Mouse (Mus musculus) left cerebral cortex, postnatal 36 days (tissue): ENCODE results near the gene Tprn. TPM values are rescaled to one million over a fixed set of nuclear protein-coding genes. Genes with fewer than 3 reads are reported as not detected.

Experiments
- DNase-seq, 2 experiments: peaks; one replicate each; pipeline ENCODE4 v3.0.0; 2021 to 2022; ENCODE audit warnings: low spot score in 2 of 2, mixed read lengths in 1 of 2
- intact Hi-C: fragments of 180-260 bp; cut with DNase I; formaldehyde crosslinking; loops from one replicate; pipeline ENCODE4 v1.15.1; 2025
- total RNA-seq, 2 experiments: library from RNA; stranded (reverse); gene quantifications; 2 replicates each; pipeline ENCODE4 v1.2.3; 2021

Gene Tprn
- 10 to 100 TPM; 18.5 to 24.7 TPM for total RNA-seq

DNA sequence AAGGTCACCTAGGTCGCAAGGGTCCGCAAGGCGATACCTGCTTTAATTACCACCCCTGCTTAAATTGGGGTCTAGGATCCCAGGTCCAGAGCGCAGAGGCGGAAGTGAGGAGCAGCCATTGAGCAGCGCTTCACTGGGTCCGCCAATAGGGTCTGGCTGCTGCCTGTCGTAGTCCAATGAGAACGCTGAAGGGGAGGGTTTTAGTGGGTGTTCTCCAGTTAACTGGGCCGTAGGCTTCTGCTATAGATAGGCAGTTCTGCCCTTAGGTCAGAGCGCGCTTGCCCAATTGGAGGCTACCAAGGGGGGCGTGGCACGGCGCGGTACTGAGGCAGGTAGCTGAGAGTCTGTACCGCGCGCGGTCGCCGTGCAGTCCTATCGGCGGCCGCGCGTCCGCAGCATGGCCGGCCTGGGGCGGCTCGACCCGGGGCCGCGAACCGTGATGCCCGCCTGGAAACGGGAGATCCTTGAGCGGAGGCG is at the start of gene Tprn:
Gene Tprn (plus strand): TSS at position 328 of the 477 bp plus-strand sequence.
- intact Hi-C loops = loop anchor here (2.0 kb wide), 1 partner anchor 38 kb away; the partner anchor contains the start of gene Tubb4b
- peak; percentile 92 to 94 for DNase-seq

DNA sequence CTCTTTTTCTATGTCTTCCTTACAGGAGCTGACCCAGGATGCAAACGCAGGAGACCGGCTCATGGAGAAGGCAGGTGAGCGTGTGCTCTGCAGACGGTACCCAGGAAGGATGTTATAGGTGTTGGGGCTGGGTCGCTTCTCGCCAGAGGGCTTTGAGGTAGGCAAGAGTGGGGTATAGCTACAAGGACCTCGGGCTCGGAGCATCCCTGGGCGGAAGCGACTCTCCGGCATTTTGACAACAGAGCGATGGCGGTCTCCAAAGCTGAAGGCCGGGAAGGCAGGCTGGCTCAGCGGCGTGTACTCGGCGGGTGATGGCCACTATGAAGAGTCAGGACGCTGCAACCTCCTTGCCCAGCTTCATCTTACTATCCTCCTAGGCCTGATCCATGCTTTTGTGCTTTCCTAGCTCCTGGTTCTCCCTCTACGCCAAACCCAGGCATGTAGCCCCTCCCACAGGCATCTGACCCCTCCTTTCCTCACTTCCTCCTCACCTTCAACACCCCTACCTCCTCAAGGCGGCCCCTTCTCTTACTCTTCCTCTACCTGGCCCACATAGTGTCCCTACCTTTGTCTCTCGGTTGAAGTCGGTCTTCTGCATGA is 49.1 kb upstream of the Tprn start:
- no peak for DNase-seq

DNA sequence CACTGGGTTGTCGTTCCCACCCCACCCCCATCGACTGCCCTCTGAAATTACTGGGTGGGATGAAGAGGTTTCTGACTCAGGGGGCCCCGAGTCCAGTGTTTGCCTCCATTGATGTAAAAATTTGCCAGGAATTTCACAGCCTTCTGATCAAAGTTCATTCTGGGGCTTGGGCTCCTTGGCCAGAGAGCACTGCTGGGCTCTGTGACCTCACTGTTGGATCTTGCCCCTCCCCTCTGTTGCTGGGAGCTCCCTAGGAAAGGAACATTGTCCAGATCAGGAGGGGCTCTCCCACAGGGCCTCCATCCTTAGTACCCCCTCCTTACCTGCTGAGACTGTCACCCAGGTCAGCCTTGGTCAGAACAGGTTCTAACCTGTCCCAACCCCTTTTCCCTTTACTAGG is 48.0 kb upstream of the Tprn start, which contains the start of gene Stpg3:
Gene Stpg3 (minus strand): TSS at position 194 of the 400 bp plus-strand sequence.
- intact Hi-C loops = no loop called here

More for the DNA sequence above, 49.1 kb upstream of the Tprn start:
- intact Hi-C loops = no loop called here

DNA sequence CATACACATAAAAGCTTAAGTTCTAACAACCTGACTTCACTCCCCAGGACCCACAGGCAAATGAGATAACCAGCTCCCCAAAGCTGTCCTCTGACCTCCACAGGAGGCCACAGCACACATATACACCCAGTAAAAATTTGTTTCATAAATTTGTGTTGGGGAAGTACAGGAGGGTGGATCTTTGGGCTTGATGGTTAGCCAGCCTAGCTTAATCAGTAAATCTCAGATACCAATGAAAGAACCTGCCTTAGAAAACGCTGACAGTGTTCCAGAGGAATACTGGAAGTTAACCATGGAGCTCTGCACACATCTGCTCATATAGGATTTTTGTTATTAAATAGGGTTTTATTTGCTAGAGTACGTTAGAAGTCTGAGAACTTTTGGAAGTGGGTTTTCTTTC is 44.8 kb upstream of the Tprn start:
- intact Hi-C loops = no loop called here
- no peak for DNase-seq

More for the DNA sequence above, 48.0 kb upstream of the Tprn start, which contains the start of gene Stpg3:
- DNase-seq = no peak

DNA sequence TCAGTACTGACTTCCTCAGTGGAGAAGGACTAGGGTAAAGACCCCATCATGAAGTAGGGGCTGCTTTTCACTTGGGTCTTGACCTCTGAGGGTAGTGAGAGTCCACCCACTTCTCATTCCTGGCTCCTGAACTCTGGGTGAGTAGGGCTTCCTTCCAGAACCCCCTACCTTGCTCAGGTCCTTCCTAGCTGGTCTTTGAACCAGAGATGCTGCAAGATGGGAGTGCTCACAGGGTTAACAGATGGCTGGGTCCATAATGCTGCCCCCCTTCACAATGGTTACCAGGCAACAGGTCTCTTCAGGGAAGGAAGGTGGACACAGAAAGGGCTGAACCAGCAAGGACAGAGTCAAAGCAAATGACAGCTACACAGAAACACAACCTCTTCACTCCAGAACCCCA is 44.0 kb upstream of the Tprn start, which contains the start of gene Fam166a:
Gene Fam166a (plus strand): TSS at position 301 of the 400 bp plus-strand sequence.
- no peak for DNase-seq
- intact Hi-C loops = no loop called here

DNA sequence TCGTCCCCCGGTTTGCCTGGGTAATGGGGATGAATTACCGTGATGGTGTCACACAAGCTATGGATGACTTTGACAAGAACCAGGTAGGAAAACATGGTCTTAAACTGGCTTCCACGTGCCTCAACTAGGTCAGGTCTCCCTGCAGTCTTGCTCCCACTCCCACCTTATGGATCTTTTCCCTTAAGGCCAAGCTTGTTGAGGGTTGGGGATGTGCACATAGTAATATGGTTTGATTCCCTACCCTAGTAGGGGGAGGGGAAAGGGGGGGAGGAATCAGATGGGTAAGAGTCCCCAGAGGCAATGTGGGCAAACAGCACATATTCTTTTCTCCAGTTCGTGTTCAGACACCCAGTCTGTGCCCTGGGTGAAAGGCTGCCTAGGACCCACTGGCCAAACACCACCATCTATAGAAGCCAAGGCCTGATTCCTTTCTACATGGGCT is 41.1 kb upstream of the Tprn start:
- intact Hi-C loops = no loop called here
- DNase-seq = no peak

DNA sequence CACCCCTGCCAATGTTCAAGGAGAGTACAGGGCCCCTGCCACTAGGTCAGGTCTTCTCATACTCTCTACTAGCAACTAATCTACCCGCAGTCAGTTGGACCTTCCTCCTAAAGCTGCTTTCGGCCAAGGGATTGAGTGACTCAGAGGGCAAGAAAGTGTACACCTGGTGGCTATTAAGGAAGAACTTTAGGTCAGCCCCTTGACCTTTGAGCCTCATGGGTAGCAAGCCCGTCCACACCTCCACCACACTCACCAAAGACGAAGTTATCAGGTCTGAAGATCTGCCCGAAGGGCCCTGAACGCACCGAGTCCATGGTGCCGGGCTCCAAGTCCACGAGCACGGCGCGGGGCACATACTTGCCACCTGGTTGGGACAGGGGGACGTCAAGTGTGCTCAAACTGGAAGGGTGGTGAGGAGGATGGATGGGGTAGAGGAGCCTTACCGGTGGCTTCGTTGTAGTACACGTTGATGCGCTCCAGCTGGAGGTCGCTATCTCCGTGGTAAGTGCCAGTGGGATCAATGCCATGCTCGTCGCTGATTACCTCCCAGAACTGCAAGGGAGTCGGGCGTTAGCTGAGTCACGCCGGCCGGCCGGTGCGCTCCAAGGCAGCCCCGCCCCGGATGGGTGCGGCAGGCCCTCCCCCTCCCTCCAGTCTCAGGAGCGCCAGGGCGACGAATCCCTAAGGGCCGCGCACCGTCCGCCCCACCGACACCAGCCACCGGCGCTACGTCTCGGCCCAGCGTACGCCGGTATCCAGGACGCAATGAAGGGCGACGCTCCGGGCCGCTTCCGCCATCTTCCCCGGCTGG is 38.5 kb upstream of the Tprn start:
- DNase-seq = peak; percentile 77 to 83
- intact Hi-C loops = loop anchor here (2.0 kb wide), 1 partner anchor 39 kb away; the partner anchor contains the start of gene Tprn

GRCm38 (mm10) chr2:25224492-25224765 is 38.0 kb upstream of the Tprn start, which contains the start of gene Tubb4b:
Gene Tubb4b, minus strand, starts transcription at chr2:25224702.
- no peak for DNase-seq
- intact Hi-C loops = loop anchor here (2.0 kb wide), 1 partner anchor 38 kb away; the partner anchor contains the start of gene Tprn

DNA sequence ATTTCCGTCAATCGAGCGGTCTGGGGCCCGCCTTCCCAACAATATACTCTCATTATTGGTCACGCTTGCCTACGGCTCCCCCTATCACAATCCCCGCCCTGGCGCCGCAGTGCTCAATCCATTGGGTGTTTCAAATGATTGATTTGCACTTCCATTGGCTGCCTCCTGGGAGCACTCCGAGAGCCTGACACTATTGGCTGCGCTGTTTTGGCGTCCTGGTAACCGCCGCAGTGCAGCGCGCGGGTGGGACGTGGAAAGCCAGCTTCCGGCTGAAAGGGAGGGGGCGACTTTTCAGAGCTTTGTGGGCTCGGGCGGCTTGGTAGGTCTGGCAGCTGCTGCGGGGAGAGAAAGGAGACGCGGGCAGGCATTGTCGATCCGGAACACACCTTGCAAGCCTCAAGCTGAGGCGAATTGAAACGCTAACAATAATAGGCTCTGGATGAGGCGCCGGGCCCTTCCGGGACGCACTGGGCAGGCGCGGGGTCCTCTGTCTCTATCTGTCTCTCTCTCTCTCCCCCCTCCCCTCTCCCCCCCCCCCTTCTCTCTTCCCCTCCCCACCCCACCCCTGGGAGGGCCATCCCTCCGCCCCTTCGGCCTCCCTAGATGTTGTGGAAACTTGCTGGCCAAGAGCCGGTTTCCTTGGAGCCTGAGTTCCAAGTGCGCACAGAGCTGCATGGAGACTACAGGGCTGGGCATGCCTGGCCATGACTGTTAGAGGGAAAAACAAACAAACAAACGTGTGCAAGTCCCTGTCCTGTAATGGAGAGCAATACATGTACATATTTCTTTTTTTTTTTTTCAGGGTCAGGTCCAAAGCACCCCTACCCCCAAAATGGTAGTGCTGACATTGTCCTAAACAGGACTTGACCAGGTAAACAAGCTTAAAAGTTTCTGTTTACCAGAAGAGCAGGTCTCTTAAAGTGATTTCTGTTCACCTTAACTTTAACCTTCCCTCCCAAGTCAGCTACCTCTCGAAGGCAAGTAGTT is 37.4 kb upstream of the Tprn start:
- DNase-seq = peak; percentile 99
- intact Hi-C loops = loop anchor here (2.0 to 5.0 kb wide), 2 partner anchors 33 to 38 kb away; partner anchors contain the start of gene Tprn

DNA sequence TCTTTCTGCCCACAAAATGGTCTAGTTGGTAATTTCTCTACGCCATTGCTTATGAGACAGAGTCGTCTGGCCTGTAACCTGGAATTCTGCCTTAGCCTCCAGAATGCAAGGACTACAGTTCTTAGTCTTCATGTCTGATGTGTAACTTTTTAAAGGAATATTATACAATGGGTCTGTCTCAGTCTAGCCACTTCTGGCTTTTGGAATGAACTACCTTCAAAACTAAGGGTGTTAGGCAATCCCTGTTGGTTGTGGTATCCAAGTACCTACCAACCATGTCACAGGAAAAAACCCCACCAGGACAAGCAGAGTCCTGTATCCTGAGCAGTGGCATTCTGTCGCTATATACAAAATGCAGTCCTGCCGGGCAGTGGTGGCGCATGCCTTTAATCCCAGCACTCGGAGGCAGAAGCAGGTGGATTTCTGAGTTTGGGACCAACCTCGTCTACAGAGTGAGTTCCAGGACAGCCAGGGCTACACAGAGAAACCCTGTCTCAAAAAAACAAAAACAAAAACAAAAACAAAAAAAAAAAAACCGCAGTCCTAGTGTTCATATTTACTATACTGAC is 36.5 kb upstream of the Tprn start:
- intact Hi-C loops = loop anchor here (2.0 to 5.0 kb wide), 2 partner anchors 34 to 37 kb away; partner anchors contain the start of gene Tprn
- no peak for DNase-seq

DNA sequence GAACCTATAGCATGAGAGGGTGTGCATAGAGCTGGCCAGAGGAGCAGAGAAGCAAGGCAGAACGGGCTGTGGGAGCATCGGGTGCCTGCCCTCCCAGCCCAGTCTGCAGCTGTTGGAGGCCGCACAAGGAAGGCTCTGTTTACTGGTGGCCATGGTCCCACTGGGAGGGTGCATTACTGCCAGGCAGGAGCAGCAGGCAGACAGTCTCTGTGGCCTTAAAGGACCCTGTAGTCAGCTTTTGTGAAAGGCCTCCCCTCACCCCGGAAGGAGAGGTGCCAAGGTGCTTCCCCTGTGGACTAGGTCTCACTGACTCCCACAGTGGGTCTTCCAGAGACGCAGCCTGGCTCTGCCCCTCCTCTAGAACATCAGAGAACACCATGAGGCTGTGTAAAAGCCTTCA is 35.6 kb upstream of the Tprn start:
- peak; percentile 33 to 41 for DNase-seq
- intact Hi-C loops = loop anchor here (5.0 kb wide), 1 partner anchor 35 kb away; no protein-coding TSS in a partner anchor

DNA sequence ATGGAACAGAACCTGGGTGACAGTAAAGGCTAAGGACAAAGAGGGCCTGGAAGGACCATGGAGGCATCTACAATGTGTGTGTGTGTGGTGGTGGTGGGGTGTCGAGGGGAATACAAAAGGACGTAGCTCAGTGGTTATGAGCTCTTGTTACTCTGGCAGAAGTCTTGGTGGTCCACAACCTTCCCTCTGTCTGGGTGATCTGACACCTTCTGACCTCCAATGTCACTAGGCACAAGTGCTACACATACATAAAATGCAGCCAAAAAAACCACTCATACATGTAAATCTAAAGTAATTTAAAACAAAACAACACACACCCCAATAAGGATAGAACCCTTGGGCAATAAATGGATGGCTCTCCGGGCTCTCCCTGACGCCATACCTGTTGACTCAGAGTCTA is 35.0 kb upstream of the Tprn start:
- intact Hi-C loops = loop anchor here (5.0 kb wide), 1 partner anchor 35 kb away; no protein-coding TSS in a partner anchor
- DNase-seq = no peak

DNA sequence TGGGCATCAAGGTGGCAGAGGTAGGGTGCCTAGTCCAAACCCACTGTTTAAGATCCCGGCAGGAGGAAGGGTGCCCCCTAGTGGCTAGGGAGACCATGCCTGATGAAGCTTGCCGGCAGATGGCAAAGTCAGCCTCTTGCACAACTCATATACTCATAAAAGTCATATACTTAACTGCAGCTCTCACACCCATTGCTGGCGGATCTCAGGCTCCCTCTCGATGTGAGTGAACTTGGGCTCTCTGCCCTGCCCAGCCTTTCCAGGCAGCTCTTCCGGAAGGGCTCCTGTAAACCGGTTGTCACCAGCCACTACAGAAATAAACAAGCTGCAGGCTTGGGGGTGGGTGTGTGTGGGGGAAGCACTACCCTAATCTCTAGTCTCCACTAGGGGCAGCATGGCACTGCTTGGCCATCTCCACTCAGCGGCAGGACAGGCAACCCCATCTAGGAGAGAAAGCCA is 34.0 kb upstream of the Tprn start:
- intact Hi-C loops = loop anchor here (5.0 kb wide), 1 partner anchor 36 kb away; no protein-coding TSS in a partner anchor

DNA sequence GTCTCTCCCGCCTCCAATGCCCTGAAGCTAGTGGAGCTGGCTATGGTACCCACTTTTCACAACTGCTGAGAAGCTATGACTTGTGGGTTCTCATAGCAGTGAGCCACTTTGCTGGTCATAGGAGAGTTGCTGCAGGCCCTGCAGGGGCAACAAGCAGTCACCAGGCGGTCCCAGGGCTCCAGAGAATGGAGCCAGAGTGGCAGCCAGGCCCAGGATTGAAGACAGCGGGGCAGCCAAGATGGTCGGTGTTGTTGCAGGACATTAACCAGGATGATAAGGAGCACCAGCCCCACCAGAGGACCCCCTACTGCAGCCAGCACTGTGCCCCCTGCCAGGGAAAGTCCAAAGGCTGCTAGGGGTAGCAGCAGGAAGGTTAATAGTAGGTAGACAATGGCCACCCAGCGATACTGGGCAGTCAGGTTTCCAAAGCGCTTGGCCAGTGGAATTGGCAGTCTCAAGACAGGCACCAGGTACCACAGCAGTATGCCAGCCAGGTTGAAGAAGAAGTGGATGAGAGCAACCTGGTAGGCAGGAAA is 33.4 kb upstream of the Tprn start:
- DNase-seq = no peak
- intact Hi-C loops = loop anchor here (5.0 kb wide), 1 partner anchor 37 kb away; no protein-coding TSS in a partner anchor

More for the DNA sequence above, 34.0 kb upstream of the Tprn start:
- peak; percentile 80 to 84 for DNase-seq

GRCm38 (mm10) chr2:25229582-25229981 is 32.8 kb upstream of the Tprn start:
- no peak for DNase-seq
- intact Hi-C loops = loop anchor here (5.0 kb wide), 1 partner anchor 37 kb away; no protein-coding TSS in a partner anchor

DNA sequence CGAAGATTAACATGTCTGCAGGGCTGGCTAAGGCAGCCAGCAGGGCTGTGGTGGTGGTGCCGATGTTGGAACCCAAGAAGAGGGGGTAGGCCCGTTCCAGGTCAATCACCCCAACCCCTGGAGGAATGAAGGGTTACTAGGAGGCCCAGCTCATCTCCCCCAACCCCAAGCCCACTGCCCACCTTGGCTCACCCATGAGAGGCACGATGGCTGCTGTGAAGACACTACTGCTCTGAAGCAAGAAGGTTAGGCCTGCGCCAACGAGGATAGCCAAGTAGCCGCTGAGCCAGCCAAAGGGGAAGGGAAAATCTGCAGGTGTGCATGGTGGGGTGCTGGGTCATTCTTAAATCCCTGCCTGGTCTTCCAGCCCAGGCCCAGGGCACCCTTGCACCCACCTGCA is 31.8 kb upstream of the Tprn start:
- intact Hi-C loops = no loop called here
- DNase-seq = no peak

DNA sequence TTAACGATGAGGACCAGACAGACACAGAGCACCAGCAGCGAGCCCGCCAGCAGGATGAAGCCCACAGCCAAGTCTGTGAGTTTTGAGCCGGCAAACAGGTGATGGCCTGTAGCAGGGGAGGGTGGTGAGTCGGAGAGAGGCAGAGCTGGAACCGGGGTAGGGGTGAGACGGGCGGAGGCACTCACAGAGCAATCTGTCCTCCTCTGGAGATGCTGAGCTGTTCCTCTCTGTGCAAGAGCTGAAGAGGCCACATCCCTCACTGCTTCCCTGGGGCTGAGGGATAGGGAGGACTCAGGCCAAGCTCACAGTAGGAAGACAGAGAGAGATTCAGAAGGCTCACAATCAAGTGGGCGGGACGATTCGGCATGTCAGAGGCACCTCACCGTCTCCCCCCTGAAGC is 31.4 kb upstream of the Tprn start:
- no peak for DNase-seq
- intact Hi-C loops = no loop called here

DNA sequence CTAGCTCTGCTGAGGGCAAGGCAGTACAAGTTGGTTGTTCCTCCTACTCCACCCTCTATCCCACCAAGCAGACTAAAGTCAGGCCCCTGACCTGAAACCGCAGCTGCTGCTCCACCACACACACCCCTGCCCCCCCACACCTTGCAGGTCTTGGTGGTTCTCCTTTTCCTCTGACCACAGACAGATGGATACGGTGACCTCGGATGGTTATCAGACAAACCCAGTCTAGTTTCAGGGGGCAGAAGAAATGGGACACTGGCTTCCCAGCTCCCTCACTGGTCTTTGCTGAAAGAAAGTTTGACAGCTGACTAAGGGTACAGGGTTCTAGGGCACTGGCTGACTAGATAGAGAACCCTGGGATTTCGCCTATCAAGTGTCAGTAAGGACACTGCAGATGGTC is 29.0 kb upstream of the Tprn start:
- no peak for DNase-seq
- intact Hi-C loops = no loop called here
